Mouse (Mus musculus): ENCODE measurements around the gene Nfe2. TPM values are rescaled to one million over a fixed set of nuclear protein-coding genes. Genes with fewer than 3 reads are reported as not detected.
A peak's percentile ranks its signal among the peaks of the same experiment; 100 is the strongest.
"Not testable (repeated sequence)": the region's sequence is repeated elsewhere in the genome, so short reads cannot be mapped to it uniquely, and the experiment has no call there.

Gene Nfe2
- polyA plus RNA-seq, 2 experiments from 2014 or later, result 0.34 to 0.84 TPM

DNA sequence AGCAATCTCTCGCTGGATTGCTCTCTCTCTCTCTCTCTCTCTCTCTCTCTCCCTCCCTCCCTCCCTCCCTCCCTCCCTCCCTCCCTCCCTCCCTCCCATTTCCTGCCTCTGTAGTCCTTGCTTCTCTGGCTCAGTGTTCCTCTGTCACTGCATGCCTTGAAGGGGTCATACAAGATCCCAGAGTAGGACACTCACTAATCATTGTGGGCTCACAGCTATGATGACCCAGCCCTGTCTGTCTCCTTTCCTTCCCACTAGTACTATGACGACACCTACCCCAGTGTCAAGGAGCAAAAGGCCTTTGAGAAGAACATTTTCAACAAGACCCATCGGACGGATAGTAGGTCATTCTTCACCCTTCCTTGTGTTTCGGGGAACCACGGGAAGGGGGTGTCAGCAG, 32.2 kb upstream of the Nfe2 start:
- ATAC-seq, result no peak

DNA sequence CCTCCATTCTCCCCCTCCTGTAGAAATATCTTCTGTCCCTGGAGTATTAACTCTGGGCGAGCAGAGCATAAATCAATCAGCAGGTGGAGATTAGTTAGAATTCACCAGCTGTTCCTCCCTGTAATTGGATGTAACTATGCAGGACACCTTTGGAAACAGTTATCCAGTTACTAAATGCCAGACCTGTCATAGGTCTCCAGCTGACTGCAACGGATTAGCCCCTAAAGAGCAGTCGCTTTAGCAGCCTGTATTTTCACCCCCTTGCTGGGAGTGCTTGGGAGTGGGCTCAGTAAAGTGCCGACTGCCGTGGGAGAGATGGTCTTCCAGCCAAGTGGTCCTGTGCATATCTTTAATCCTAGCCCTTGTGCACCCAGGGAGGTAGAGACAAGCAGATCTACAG, 31.4 kb upstream of the Nfe2 start:
- ATAC-seq, result no peak

DNA sequence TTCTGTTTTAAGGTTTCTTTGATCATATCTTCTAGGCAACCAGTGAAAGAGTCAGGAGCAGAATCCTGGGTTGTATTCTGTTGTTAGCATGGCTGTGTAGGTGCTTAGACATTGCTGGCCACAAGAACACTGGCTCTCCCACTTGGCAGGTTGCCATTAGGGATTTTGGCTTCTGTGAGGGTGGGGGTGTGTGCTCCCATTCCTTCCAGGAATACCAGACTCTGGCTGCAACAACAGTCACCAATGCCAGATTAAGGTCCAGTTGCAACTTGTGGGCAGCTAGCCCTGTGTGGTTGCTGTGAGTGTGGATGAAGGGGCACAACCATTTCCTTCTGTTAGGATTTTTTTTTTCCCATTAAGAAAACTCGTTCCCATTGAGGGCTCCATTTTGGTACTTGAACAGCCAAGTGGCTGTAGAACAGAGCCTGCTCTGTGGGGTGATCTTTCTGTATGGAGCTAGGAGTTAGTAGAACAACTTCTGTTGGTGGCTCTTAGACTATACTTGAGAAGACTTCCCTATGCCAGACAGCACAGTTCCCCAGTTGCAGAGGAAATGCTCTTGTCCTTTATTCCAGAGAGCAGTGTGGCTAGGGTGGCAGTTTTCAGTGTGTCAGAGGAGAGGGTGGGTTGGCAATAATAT, 27.7 kb upstream of the Nfe2 start:
- ATAC-seq, result no peak

DNA sequence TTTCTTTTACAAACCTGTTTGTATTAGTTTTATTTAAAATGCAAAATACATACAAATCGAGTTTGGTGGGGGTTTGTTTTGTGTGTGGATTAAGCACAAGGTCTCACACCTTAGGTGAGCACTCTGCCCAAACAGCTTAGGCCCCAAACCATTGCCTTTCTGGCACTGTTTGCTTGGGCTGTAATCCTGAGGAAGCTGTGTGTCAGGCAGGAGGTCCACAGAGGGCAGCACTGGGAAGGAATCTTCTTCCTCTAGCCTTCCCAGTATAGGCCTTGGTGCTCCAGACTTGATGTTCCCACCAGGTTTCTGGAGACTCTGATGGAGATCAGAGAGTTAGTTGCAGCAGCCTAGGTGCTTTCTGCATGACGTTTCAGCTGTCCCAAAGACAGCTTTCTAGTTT, 26.4 kb upstream of the Nfe2 start:
- ATAC-seq, result no peak

DNA sequence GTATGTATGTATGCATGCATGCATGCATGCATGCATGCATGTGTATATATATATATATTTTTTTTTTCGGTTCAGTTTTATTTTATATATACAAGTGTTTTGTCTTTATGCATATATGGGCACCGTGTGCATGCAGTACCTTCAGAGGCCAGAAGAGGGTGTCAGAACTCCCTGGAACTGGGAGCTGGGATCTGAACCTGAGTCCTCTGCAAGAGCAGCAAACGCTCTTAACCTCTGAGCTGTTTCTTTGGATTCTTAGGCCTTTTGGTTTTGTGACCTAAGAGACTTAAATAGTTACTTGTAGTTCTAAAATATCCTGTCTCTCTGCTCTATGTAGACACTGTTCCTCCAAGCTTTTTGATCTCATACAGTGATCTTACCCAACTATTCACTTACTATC, 25.9 kb upstream of the Nfe2 start:
- ATAC-seq, result no peak

DNA sequence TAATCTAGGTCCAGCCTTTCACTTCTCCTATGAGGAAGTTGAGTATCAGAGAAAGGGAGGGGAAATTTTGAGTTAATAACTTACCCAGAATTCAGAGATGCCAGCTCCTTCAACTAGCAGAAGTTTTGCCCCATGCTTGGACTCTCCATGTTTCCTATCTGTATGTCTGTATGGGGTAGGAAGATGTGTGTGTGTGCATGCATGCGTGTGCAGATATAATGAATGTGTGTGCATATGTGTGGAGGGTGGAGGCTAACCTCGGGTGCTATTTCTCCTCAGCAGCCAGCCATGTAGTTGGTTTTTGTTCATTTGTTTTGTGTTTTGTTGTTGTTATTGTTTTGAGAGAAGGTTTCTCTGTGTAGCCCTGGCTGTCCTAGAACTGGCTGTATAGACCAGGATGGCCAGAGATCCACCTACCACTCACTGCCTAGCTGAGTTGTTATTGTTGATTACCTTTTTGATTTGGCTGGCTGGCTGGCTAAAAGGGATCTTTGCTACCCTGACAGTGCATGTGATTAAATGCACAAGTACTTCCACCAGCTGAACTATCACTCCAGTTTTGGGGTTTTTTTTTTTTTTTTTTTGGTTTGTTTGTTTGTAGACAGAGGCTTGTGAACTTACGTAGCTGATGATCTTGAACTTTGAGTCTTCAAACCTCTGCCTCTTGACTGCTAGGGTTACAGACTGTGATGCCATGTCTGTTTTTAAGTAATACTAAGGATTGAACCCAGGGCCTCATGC, 23.4 kb upstream of the Nfe2 start:
- ATAC-seq, result no peak

DNA sequence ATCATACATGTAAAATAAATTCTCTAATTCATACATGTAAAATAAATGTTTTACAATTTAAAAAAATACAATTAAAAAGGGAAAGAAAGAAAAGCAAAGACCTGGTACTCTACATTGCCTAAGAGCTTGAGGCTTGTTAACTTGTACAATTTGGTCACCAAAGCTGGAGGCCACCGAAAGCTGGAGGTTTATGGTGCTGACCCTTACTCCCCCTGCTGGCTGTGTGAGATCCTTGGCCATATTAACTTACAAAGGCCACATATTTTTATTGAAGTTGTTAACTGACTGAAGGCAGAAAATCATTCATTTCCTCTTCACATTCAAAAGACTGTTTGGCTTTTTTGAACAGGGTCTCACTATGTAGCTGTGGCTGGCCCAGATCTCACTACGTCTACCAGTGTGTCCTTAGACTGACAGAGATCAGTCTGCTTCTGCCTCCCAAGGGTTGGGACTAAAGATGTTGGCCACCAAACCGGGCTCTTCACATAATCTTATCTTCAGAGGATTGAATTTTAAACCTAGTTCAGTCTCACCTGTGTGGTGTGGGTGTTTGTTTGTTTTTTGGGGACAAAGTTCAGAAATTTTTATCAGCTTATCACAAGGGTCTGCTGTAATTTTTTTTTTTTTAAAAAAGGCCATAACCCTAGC, 22.7 kb upstream of the Nfe2 start:
- no peak for ATAC-seq

DNA sequence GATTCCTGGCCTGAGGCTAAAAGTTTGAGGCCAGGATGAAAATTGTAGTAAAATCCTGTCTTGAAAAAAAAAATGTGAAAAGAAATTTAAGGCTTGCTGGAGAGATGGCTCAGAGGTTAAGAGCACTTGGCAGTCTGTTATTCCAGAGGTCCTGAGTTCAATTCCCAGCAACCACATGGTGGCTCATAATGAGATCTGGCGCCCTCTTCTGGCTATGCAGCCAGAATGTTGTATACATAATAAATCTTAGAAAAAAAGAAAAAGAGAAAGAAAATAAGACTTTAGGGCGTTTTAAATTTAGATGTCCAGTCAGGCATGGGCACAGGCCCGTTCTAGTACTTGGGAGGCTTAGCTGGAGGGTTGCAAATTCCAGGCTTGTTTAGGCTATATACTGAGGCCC, 21.5 kb upstream of the Nfe2 start:
- no peak for ATAC-seq

GRCm38 (mm10) chr15:103277949-103278348, 19.7 kb upstream of the Nfe2 start:
- no peak for ATAC-seq

DNA sequence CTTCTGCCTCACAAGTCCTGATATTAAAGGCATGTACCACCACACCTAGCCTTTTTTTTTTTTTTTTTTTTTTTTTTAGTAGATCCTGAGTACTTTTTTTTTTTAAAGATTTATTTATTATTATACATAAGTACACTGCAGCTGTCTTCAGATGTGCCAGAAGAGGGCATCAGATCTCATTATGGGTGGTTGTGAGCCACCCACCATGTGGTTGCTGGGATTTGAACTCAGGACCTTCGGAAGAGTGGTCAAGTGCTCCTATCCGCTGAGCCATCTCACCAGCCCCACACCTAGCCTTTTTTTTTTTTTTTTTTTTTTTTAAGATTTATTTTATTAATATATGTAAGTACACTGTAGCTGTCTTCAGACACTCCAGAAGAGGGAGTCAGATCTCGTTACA, 17.7 kb upstream of the Nfe2 start:
- ATAC-seq, result not testable (repeated sequence)

DNA sequence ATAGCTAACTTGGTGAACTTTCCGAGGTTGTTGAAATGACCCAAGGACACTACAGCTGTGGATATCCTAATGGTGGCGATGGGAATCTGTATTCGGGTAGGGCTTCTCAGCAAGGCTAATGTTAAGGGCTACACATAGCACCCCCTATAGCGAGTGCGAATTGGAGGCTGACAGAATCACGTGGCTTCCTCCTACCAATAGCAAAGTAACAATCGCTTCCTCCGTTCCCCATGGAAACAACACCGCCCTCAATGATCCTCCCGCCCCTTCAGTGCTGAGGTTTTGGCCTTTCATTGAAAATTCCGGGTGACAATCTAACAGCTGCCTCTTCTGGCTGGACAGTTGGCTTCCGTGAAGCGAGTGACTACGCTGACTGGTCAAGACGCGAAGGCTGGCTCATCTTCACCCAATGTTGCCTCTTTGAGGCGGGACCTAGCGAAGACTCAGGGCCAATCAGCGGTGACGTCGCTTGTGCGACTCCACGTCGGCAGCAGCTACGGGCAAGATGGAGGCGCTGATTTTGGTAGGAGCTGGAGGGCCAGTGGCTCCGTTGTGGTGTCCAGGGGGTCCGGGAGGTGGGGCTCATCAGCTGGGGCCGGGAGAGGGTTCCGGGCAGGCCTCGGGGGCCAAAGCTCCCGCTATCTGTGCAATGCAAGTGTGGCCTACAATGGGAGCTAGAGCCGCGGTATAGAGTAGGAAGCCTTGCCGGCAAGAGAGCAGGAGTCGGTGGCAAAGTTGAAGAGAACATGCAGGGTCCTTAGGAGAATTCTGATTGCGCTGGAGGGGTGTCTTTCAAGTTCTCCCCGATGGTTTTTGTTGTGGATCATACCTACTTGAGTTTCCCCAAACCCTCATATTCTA, 14.4 kb upstream of the Nfe2 start, which contains the start of gene Copz1:
Copz1 (plus strand) TSS at position 296 of the 861 bp plus-strand sequence.
- peak; percentile 98 for ATAC-seq

- ATAC-seq, result no peak
Observed at GRCm38 (mm10) chr15:103268903-103269302, 10.7 kb upstream of the Nfe2 start.

DNA sequence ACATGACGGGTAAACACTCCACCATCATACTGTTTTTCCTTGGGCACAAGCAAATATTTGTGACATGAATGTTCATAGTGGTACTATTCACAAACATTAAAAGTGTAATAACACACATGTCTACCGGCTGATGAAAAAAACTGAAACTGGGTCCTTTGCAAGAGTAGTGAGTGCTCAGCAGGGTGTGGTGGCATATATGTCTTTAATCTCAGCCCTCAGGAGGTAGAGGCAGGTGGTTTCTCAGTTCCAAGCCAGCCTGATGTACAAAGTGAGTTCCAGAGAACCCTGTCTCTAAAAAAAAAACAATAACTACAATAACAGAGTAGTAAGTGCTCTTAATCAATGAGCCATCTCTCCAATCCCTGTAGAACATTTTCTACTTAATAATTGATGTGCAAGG, 6.6 kb upstream of the Nfe2 start:
- no peak for ATAC-seq

- ATAC-seq, result no peak
Observed at GRCm38 (mm10) chr15:103259989-103260388, 1.8 kb upstream of the Nfe2 start.

DNA sequence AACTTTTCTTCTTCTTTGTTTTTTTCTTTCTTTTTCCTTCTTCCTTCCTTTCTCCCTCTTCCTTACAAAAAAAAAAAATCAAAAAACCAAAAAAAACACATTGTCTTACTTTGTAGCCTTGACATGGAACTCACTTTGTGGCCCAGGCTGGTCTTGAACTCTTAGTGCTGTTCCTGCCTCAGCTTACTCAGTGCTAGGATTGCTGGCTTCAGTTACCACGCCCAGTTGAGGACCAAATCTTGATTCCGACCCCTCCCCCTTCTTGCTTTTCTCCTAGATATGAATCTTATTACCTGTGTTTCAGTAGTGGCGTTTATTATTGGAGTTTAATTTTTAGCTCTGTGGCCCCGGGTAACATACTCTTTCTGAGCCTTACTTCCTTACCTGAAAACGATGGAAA, 959 bp upstream of the Nfe2 start:
- ATAC-seq, result no peak

- no peak for ATAC-seq
Observed at GRCm38 (mm10) chr15:103256210-103256986, 1.8 kb downstream of the Nfe2 start.

DNA sequence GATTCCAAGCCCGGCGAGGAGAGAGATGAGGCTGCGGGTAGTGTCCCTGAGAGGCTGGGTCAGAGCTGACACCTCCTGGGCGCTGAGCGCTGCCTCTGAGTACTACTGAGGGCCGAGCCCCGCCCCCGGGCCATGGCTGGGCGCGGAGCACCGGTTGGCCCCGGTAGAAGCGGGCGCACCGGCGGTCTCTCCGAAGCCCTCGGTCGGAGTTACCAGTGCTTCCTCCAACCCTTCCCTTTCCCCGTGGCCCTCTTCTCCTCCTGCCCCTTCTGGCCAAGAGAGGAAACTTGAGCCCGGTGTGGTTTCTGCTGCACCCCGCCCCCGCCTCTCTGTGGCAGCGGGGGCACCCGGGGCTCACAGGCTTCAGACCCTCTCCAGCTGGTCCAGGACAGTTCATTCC, 3.0 kb downstream of the Nfe2 start:
- peak; percentile 26 for ATAC-seq

DNA sequence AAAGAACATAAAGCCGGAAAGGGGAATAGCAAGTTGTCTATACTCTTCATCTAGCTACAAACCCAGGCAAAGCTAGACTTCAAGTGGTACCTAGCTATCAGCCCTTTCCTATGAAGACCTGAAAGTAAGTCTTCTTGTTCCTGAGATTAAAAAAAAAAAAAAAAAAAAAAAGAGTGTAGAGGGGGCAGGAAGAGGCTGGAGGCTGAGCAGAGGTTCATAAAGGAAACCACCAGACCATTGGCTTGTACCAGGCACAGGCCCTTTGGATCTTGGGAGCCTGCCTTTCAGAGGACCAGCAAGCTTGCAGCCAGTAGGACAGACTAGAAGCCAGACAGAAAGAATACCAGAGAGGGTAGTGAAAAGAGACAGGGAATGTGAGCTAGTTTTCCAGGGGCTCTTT, 4.9 kb downstream of the Nfe2 start:
- no peak for ATAC-seq

- no peak for ATAC-seq
Observed at GRCm38 (mm10) chr15:103252660-103253059, 5.5 kb downstream of the Nfe2 start.

DNA sequence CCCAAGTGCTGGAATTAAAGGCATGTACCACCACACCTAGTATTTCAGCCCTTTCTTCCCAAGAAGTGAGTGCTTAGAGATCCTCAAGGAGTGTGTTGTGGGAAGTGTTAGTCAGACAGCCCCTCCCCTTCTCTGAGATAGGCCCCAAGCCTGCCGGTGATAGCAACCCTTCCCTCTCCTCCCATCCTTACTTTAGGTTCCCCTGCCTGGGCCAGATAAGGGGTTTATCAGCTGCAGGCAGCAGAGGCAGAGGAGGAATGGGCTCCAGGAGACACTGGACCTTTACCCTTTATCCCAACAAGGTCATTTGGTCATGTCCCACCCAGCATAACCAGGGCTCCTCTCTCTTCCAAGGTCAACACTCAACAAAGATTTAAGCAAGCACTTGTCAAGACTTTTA, 6.6 kb downstream of the Nfe2 start:
- ATAC-seq, result no peak

DNA sequence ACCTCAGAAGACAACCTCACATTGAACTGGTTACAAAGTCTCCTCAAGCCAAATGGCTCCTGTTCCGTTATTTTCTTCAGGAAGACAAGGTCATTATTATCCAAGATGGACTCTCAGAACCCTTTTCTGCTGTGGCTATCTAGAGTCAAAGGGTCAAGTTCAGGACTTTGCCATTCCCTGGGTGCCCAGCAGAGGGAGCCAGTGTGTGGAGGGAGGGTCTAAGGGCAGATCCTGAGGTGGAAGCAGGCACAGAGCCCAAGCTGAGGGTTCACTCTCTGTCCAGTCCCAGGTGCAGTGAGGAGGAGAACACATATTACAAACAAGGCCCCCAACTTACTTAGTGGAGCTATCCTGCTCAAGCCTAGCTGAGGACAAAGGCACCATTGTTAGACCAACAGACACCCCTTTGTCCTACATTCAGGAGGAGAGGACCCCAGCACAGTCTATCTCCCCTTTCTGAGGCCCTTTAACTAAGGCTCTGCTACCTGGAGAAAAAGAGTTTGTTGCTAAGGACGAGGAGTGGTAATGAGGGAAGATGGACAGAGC, 7.9 kb downstream of the Nfe2 start:
- ATAC-seq, result peak; percentile 39

DNA sequence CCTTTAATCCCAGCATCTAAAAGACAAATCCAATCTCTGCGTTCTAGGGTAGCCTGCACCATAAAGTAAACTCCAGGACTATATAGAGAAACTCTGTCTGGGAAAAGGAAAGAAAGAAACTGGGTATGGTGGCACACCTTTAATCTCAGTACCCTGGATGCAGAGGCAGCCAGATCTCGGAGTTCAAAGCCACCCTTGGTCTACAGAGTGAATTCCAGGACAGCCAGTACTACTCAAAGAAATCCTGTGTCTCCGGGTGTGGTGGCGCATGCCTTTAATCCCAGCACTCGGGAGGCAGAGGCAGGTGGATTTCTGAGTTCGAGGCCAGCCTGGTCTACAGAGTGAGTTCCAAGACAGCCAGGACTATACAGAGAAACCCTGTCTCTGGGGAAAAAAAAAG, 8.7 kb downstream of the Nfe2 start:
- not testable (repeated sequence) for ATAC-seq
